Mouse (Mus musculus): Measurements from ENCODE around the gene Lsp1.

DNA sequence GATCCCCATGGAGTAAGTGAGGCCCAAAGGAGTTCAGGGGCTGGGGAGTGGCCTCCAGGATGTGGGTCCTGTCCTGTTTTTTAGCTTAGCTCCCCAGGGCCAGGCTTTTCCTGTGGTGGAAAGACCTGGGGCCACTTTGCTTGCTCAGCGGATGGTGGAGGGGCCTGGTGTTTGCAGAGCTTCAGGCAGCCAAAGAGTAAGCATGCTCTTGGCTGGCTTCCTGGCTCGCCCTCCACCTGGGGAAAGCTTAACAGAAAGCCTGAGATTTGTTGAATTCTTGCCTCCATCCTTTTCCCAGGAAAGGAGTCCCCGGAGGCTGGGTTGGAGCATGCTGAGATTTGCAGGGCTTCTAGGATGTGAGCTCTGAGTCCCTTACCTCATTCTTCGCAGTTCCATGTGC lies 74.5 kb downstream of the Lsp1 start:
- no peak for TF ChIP-seq CTCF (conservative IDR thresholded peaks at IDR 0.05; ENCODE audit: low read length)
- TF ChIP-seq NANOG (IDR thresholded peaks at IDR 0.05; ENCODE audit: borderline replicate concordance, low read length), result no peak

All from E14TG2a.4 (cell line).